Mouse (Mus musculus) kidney, postnatal 25 days (tissue): ENCODE data around the gene Dync1li2.
A peak's percentile ranks its signal among the peaks of the same experiment; 100 is the strongest.

Experiments
- DNase-seq, 2 experiments: peaks; one replicate each; pipeline ENCODE4 v3.0.0; 2021; ENCODE audit warnings: mixed read lengths in 2 of 2

The Dync1li2 gene

DNA sequence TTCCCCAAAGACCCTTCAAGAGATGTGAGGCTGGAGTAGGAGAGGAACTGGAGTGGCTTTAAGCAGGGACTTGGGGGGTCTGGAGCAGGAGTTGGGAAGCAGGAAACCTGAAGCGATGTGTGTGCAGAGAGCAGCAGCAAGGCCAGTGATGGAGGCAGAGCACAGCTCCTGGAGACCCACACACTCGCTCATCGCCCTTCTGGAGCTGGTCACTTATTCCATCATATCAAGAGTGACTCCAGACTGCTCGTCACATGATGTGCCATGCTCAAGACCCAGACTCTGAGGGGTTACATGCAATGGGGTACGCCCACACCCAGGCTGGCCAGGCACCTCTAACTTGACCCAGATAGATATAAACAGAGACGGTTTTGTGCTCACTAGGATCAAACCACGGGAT is 62.6 kb downstream of the Dync1li2 start:
- no peak for DNase-seq

DNA sequence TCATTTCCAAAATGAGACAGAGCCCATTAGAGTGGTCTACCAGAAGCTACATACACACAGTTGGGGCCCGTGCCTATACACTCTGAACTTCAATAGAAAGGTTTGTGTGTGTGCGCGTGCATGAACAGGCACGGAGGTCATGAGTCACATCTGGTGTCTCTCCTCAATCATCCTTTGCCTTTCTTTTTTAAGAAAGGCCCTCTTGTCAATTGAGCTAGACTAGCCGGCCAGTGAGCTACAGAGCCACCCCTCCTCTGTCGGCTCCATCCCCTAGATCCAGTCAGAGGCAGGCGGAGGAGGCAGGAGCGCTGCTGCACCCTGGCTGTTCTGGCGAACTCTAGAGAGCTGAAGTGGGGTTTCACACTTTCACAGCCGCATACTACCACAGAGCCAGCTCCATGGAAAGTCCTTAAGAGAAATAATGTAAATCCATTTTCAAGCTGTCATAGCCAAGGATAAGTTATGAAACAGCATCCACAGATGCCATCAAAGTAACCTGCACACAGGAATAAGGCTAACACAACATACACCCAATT is 63.5 kb downstream of the Dync1li2 start:
- DNase-seq = no peak

- no peak for DNase-seq
Observed at GRCm38 (mm10) chr8:104376669-104377068, 66.2 kb downstream of the Dync1li2 start.

DNA sequence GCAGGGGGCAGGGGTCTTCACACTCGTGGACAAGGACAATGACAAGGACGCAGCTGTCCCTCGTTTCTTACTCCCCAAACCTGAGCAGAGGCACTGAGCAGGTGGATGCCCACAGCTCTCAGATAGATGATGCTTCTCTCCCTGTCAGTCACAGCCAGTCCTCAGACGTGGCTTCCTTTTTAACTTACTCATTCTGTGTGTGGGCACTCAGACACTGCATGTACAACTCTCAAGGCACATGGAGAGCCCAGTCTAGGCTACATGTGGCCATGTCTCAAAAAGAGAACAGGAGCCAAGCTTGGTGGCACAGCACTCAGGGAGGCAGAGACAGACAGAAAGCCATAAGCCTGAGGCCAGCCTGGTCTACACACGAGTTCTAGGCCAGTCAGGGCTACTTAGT is 66.9 kb downstream of the Dync1li2 start:
- no peak for DNase-seq

DNA sequence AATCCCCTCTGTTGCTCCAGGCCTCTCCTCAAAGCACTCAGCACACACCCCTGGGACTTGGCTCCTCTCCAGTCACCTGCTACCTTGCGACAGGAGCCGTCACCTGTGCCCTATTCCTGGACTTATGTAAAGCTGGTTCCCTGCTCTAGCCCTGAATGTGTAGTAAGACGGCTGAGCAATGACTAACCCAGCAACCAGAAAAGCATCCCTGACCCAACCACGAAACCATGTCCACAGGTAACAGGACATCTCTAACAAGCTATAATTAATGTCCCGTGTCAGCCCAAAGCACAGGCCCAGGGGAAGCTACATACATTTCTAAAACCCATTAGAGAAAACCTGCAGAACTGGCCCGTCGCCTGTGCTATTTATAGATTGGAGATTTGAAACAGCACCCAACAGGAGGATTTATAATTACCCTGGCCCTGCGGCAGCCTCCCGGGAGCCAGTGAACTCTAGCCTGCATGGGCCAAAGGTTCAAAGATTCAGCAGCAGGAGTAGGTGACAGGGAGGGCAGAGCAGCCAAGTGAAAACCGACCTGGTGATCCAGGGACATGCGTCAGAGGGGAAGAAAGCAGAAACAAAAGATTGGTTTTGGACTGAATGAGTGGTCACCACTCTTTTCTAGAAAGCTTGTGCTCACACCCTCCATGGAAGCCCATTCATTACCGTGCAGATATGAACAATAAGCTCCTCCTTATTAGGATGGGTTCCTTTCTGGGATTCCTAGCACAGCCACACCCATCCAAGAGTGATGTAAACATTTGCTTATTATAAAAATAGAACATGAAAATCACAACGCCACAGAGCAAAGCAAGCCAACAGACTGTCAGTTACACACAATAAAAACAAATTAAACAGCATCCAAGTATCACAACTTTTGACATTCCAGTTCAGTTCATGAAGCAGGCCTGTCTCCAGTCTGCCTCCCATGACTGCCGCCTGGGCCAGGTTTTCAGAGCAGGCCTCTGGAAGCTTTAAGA is 67.7 kb downstream of the Dync1li2 start:
- DNase-seq = peak; percentile 89 to 93

DNA sequence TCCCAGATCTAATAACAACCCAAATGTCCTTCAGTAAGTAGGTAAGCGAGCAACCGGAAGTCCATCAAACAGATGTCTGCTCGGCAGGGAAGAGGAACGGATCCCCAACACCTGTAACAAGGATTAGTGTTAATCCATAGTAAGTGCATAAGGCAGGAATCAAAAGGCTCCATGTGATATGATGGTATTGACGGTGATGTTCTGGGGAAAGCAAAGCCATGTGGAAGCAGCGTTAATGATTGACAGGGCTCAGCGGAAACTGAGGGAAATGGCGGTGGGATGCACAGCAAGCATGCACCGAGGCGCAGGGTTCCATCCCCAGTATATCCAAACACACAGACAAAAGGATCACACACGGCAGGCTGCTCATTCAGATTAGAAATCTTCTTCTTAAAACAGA is 68.6 kb downstream of the Dync1li2 start:
- DNase-seq = peak; percentile 39 to 65

- DNase-seq = peak; percentile 22 to 51
Observed at GRCm38 (mm10) chr8:104373779-104374178, 69.1 kb downstream of the Dync1li2 start.

GRCm38 (mm10) chr8:104371121-104371520 is 71.7 kb downstream of the Dync1li2 start:
- no peak for DNase-seq

GRCm38 (mm10) chr8:104370071-104370470 is 72.8 kb downstream of the Dync1li2 start:
- peak; percentile 18 to 58 for DNase-seq

DNA sequence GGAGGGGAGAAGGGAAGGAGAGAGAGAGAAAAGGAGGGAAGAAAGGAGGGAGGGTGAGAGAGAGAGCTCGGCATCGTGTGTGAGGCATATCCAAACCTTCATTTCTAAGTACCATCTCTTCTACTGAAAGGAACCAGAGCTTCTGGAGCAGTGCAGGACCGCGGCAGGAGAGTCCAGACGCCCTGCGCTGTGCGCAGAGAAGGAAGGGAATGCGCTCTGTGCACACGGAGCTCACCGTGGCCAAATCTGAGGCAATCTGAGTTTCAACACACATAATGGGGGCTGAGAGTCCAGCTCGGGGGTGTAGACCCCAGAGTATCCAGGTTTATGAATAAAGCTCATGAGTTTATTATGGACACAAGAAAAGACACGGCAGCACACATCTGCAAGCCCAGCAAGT is 73.3 kb downstream of the Dync1li2 start:
- no peak for DNase-seq
